Mouse (Mus musculus) B cell, adult 67 days (primary cell): ENCODE measurements around the gene F11r. TPM values are rescaled to one million over a fixed set of nuclear protein-coding genes. Genes with fewer than 3 reads are reported as not detected.

Source experiments
- total RNA-seq, 2 experiments: library from RNA; stranded (reverse); gene quantifications; 4 replicates each; pipeline ENCODE4 v1.2.4; 2023

The F11r gene
- 1 to 10 TPM in 1 of 2 experiments, under 1 TPM in 1; 0.64 to 1.3 TPM for total RNA-seq

GRCm38 (mm10) chr1:171437264-171438013 lies at the start of gene F11r:
TSS of gene F11r (plus strand) at chr1:171437535.

GRCm38 (mm10) chr1:171388376-171389102 lies 48.8 kb upstream of the F11r start, which contains the start of gene Arhgap30:
TSS of gene Arhgap30 (plus strand) at chr1:171388954.

GRCm38 (mm10) chr1:171410947-171411484 lies 26.3 kb upstream of the F11r start, which contains the start of gene Usf1:
TSS of gene Usf1 (plus strand) at chr1:171411313.

GRCm38 (mm10) chr1:171418660-171419059 lies 18.7 kb upstream of the F11r start, which contains the start of gene Tstd1:
TSS of gene Tstd1 (plus strand) at chr1:171418872.

GRCm38 (mm10) chr1:171503250-171503591 lies 65.9 kb downstream of the F11r start, which contains the start of gene Alyref2:
TSS of gene Alyref2 (plus strand) at chr1:171503478.

Other genes starting within 250 kb of the F11r start
- not detected for gene Pcp4l1, start 241.3 kb upstream of the F11r start, total RNA-seq
- gene Nr1i3, start 223.6 kb upstream of the F11r start, total RNA-seq: not detected
- gene Tomm40l, start 215.0 kb upstream of the F11r start, total RNA-seq: 10 to 100 TPM; 21.2 to 22.8 TPM
- gene Apoa2, start 212.5 kb upstream of the F11r start, total RNA-seq: not detected
- 1 to 10 TPM; 1.5 to 6.4 TPM for gene Fcer1g, start 203.2 kb upstream of the F11r start, total RNA-seq
- not detected for gene Adamts4, start 187.1 kb upstream of the F11r start, total RNA-seq
- 100 to 1,000 TPM; 131 to 140 TPM for gene Ndufs2, start 186.1 kb upstream of the F11r start, total RNA-seq
- gene B4galt3, start 167.2 kb upstream of the F11r start, total RNA-seq: 100 to 1,000 TPM in 1 of 2 experiments, 10 to 100 TPM in 1; 96.6 to 105 TPM
- 10 to 100 TPM; 62.8 to 71.7 TPM for gene Ppox, start 156.3 kb upstream of the F11r start, total RNA-seq
- gene Usp21, start 149.5 kb upstream of the F11r start, total RNA-seq: 10 to 100 TPM; 59.3 to 66.9 TPM
- 10 to 100 TPM; 46.1 to 46.6 TPM for gene Ufc1, start 142.5 kb upstream of the F11r start, total RNA-seq
- gene Dedd, start 108.4 kb upstream of the F11r start, total RNA-seq: 10 to 100 TPM; 40.6 to 43.6 TPM
- gene Nit1, start 91.9 kb upstream of the F11r start, total RNA-seq: 10 to 100 TPM; 29.2 to 29.4 TPM
- gene Pfdn2, start 91.9 kb upstream of the F11r start, total RNA-seq: 10 to 100 TPM; 57.3 to 70.0 TPM
- under 1 TPM in 1 of 2 experiments, not detected in 1; 0.70 TPM for gene Klhdc9, start 76.7 kb upstream of the F11r start, total RNA-seq
- gene Nectin4, start 67.4 kb upstream of the F11r start, total RNA-seq: under 1 TPM in 1 of 2 experiments, not detected in 1; 0.32 TPM
- 100 to 1,000 TPM; 326 to 330 TPM for gene Arhgap30, start 48.6 kb upstream of the F11r start, total RNA-seq
- 100 to 1,000 TPM; 190 to 199 TPM for gene Usf1, start 26.2 kb upstream of the F11r start, total RNA-seq
- gene Tstd1, start 18.7 kb upstream of the F11r start, total RNA-seq: 10 to 100 TPM; 13.0 to 13.2 TPM
- gene Alyref2, start 65.9 kb downstream of the F11r start, total RNA-seq: 10 to 100 TPM in 1 of 2 experiments, 1 to 10 TPM in 1; 8.3 to 10.2 TPM
- not detected for gene Itln1, start 97.8 kb downstream of the F11r start, total RNA-seq
- 10 to 100 TPM; 13.3 to 15.7 TPM for gene Cd244a, start 121.7 kb downstream of the F11r start, total RNA-seq
- 100 to 1,000 TPM; 131 to 138 TPM for gene Ly9, start 169.9 kb downstream of the F11r start, total RNA-seq
- 10 to 100 TPM; 63.0 to 63.9 TPM for gene Slamf7, start 215.5 kb downstream of the F11r start, total RNA-seq
- gene Cd48, start 244.5 kb downstream of the F11r start, total RNA-seq: 100 to 1,000 TPM; 113 to 134 TPM